Mouse (Mus musculus): ENCODE data around the gene Ppih.

Gene Ppih

DNA sequence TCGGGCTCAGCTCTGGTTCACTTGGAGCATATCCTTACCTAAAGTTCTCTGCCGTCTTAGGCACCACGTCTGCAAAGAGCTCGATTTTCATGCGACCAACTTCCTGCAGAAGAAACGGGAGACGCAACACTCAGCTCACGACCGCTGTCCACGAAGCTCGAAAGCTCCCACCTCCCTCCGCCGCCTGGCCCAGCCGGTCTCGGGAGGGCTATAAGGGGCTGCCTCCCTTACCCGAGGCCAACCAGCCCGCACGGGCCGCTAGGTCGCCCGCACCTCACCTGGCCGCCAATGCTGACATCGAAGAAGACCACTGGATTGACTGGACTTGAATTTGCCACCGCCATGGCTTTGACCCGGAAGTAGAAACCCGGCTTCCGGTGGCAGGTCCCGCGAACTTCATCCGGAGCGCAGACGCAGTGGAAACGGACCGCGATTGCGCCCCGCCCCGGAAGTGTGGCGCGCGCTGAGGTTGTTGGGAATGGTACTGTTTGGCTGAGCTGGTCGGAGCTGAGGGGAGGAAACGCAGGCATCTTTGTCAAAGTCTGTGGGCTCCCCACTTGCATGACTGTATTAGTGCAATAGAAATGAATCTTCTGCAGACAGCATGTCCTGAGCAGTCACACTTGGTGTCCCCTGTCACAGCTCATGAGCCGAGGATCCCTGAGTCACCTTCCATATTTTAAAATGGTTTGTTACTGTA lies at the start of gene Ppih:
Gene Ppih, minus strand, starts transcription at position 416 of the 700 bp plus-strand sequence.
- ATAC-seq (ENCODE audit: low TSS enrichment) = peak; percentile 100

DNA sequence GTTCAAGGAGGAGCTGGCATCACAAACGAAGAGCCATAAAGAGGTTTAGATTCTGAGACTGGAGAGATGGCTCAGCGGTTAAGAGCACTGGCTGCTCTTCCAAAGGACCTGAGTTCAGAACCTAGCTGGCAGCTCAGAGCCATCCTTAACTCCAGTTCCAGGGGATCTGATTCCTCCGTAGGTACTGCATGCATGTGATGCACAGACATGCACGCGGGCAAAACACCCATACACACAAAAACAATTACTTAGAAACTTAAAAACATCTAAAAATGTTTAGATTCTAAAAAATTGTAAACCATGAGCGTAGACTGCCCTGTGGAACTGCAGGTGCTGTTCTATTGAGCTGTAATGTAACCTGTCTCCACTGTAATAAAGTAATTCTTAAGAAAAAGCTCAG lies 49.1 kb upstream of the Ppih start:
- ATAC-seq (ENCODE audit: low TSS enrichment) = no peak

DNA sequence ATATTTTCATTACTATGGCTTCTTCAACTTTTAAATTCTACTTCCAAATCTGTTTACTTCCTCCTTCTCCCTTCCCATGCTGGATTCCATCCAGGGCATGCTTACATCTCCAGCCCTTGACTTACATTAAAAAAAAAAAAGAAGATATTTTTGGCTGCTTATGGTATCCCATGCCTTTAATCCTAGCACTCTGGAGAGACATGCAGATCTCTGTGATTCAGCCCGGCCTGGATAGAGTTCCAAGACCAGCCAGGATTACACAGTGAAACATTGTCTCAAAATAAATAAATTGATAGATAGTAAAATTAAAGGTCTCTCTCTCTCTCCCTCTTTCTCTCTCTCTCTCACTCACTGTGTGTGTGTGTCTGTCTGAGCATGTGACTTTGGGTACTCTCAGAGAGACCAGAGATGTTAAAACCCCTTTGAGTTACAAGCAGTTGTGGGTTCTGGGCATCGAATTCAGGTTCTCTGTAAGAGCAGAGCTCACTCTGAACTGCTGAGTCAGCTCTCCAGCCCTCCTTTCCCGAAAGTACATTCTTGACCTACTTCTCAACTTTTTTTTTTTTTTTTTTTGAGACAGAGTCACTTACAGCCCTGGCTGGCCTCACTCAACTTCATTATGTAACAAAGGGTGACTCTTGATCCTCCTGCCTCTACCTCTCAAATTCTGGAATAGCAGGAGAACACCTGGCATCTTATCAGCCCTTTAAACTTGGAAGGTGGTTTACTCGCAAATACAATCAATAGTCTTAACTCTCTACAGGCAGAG lies 46.6 kb upstream of the Ppih start:
- ATAC-seq (ENCODE audit: low TSS enrichment) = no peak

DNA sequence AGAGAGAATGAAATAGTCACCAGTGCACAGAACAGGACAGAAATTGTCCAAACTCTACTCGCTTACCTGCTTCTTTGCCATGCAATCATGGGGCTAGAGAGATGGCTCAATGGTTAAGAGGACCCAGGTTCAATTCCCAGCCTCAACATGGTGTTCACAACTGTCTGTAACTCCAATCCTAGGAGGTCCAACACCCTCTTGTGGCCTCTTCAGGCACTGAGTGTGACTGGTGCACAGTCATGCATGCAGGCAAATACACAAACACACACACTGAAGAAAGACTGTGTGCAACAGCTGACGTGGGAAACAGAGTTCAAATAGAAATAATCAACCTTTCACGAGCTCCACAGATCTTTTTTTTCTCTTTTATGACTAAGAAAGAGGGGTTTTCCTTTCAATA lies 41.9 kb upstream of the Ppih start:
- ATAC-seq (ENCODE audit: low TSS enrichment) = no peak

DNA sequence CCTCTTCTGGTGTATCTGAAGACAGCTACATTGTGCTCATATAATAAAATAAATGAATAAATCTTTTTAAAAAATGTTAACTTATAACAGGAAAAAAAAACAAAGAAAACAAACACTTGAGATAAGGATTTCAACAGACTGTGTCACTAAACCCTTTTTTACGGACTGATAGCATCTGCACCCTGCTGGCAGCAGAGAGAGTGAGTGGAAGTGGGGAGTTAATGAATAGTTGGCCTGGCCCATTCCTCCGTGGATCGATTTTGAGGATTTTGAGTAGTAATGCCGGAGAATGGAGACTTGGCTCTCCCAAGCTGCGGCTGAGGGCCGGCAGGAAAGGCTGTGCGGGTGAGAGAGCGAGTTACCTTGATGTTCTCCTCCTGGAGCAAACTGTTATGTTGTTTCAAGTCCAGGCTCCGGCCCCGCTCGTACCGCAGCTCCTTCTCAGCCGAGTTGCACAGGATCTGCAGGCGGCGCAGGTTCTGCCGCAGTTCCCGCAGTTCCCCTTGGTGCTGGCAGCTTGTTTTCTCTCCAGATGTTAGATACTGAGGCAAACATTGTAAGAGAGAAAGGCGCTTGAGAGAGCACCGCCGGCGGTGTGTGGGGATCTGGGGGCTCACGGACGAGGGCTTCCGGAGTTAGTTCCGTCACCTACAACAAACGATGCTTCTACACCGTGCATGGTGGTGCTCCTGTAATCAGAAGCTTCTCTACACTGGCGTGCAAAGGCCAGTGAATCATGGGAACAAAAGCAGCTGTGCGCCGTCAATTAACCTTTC lies 39.0 kb upstream of the Ppih start:
- peak; percentile 50; the same call in 1 of the 2 replicates for ATAC-seq (ENCODE audit: low TSS enrichment)

DNA sequence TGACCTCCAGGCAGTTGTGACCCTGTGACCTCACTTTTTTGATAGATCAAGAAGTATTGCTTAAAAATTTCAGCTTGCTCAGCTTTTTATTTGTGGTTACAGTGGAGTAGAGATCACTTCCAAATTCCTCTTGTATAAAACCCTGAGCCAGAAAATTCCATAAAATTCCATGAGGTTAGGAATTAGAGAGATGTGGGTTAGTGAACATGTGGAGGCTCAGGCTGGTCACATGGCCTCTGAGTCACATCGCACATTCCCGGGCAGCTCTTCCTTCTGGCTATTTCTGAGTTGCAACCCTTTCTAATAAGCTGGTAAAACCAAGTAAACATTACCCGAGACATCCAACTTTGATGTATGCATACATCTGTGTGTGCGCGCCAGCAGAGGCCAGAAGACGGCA lies 25.2 kb upstream of the Ppih start:
- no peak for ATAC-seq (ENCODE audit: low TSS enrichment)

DNA sequence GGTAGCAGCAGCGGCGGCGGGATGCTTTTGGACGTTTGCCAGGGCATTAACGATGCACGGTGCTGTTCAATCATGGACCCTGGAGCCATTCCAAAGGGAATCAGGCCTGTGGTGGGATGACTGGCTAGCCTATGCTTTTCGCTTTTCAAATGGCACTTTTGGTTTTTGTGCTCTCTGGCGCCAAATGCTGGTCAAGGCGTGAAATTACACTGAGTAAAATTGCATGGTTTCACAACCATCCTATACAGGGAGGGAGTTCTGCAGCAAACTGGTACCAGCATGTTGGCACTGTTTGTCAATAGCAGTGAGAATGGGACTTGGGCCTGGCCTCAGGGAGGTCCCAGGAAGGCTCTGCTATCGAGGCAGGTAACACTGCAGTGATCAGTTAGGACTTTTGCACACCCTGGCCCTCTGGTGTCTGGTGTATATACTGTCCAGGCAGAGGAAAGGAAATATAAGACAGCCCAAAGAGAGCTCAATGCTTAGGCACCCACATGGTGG lies 18.6 kb upstream of the Ppih start:
- peak; percentile 78 for ATAC-seq (ENCODE audit: low TSS enrichment)

DNA sequence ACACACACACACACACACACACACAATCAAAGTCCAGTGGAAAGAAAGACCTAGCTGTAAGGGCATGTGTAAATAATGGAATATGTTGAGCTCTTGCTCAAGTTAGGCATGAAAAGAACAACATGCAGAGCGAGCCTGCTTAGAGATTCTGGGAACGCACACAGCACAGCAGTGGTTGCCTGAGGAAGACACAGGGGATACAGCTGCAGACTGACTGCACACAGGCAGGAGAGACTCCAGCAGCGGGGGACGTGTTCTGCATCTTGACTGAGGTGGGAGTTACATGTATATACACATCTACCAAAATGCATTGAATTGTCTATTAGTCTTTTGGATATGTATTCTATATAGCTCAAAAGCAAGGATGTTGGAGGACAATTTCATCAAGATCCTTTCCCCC lies 18.1 kb upstream of the Ppih start:
- peak; percentile 59; the same call in 1 of the 2 replicates for ATAC-seq (ENCODE audit: low TSS enrichment)

DNA sequence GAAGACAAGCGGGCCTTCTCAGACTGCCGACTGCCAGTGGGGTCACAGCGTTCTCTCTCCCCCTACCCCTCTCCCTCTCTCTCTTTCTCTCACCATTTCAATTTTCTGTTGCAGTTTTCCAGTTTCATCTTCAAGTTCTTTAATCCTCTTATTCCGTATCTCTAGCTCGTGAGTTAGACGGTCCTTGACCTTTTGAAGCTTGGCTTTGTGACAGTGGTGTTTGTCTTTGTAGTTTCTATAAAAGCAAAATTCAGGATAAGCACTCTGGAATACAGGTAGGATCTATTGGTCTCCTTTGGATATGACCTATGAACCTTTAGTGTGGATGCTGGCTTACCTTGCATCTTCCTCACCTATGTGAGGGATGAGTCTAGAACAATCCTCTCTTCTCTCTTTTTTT lies 13.1 kb upstream of the Ppih start:
- no peak for ATAC-seq (ENCODE audit: low TSS enrichment)

DNA sequence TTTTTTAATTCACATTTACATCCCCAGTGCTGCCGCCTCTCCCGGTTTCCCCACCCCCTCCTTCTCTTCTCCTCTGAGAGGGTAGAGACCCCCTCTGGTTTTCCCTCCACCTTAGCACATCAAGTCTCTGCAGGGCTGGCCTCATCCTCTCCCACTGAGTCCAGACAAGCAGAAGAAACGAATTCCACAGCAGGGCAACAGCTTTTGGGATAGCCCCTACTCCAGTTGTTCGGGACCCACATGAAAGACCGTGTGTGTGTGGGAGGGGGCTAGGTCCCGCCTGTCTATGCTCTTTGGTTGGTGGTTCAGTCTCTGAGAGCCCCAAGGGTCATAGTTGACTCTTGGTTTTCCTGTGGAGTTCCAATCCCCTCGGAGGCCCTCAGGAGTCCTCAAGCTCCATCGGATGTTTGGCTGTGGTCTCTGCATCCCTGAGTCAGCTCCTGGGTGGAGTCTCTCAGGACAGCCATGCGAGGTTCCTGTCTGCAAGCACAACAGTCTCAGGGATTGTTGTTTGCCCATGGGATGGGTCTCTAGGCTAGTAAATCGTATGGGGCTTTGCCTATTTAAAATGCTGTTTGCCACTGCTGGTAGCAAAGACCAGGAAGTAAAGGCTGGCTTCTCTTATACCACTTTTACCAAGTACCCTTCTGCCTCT lies 677 bp upstream of the Ppih start:
- peak; percentile 11; the same call in 1 of the 2 replicates for ATAC-seq (ENCODE audit: low TSS enrichment)

DNA sequence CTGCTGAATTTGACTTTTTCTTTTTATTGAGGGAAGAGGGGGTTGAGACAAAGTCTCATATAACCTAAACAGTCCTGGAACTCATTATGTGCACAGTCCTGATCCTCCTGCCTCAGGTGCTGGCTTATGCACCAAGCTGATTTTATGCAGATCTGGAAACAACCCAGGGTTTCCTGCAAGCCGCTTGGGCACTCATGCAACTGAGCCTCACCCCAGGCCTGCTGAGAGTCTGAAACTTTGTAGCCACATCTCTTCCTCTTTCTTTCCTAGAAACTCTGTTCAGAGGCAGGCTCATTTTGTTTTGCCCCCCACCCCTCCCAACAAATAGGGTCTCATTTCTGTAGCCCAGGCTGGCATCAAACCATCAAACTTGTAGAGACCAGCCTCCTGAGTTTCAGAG lies 6.6 kb downstream of the Ppih start:
- ATAC-seq (ENCODE audit: low TSS enrichment) = no peak

DNA sequence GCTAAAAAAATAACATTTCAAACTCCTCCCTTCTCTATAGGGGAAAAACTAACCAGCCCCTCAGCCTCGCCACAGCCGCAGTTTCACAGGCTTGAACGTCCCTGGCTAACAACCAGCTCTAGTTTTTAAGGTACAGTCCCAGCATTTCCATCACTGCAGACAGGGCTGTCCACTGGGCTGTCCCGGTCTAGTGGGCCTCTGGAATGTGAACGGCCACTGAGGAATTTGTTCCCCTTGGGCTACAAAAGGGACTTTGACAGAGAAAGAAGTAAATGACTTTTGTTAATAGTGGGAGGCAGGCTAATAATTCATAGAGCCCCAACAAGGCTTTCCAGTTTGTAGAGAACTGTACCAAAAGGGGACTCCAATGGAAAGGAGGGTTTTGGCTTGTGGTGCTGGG lies 14.9 kb downstream of the Ppih start:
- no peak for ATAC-seq (ENCODE audit: low TSS enrichment)

DNA sequence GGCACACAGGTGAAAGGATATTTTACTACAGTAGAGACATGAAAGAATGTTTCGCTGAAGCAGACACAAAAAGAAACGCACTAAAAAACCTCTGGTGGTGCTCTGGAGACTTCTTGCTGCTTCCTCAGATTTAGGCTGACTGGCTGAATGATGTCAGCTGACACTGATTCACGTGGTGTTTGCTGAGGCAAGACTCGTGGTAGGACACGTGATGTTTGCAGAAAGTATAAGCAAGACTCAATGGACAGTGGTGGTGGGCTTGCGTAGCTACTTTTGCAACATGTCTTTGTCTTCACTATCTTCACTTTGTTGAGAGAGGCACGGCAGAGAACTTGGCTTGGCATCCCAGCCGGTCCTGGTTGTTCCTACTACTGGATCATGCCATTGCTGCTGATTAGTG lies 17.1 kb downstream of the Ppih start:
- no peak for ATAC-seq (ENCODE audit: low TSS enrichment)

DNA sequence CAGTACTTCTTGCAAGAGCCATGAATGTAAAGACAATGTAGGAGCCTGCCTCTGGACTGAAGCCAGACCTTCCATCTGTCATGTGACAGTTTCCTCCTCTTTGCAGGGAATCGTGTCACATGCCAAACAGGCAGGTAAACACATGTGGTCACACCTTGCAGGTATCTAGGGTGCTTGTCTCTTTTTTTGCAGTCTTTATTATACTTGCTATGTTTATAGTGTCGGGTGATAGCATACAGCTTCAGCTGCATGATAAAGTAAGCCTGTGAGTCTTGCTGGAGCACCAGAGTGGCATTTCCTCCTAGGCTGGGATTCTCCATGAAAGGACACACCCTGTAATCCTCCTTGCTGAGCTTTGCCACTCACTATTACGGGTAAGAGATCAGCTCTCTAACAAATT lies 18.6 kb downstream of the Ppih start:
- ATAC-seq (ENCODE audit: low TSS enrichment) = no peak

DNA sequence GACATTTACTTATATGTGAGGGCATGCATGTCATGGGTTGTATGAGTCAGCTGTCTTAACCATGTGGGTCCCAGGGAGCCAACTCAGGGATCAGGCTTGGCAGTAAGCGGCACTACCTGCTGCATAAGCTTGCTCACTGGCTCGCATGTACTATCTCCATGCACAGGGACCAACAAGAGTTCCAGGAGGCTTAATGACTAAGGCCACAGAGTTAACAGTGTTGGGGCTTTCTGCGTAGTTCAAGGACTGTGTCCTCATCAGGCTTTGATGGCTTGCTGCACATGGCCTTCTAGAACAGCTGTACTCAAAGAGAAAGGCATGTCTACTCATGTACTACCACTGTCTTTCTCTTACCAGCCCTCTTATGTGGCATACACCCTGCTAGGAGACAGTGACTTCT lies 19.6 kb downstream of the Ppih start:
- no peak for ATAC-seq (ENCODE audit: low TSS enrichment)

DNA sequence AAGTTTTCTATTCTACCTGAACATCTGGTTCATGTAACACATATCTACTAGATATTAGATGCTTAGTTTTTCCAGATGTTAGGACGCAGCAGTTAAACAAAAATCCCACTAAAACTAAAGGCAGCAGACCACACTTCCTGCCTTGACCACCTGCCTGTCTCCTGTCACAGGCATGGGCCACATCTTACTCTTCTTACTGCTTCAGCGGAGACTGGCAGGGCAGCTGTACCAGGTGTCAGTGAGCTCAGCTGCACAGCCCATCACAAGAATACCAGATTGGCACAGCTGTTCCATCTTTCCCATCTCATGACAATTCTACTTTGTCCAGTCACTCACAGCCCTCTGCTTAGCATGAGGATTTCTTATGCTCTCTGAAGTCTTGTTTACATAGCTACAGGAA lies 23.0 kb downstream of the Ppih start:
- ATAC-seq (ENCODE audit: low TSS enrichment) = no peak

DNA sequence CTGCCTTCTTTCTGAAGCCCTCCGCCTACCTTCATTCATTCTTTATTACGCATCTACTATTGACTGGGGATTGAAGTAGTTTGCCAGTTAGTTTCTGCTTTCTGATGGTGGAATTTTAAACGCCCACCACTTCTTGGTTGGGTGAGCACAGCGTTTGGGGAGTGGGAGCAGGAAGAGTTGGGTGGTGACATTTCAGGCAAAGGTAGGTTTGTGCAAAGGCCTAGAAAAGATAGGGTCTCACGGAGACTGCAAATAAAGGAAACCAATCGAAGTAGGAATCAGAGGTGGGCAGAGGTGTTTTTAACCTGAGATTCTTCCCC lies 25.3 kb downstream of the Ppih start:
- ATAC-seq (ENCODE audit: low TSS enrichment) = no peak

DNA sequence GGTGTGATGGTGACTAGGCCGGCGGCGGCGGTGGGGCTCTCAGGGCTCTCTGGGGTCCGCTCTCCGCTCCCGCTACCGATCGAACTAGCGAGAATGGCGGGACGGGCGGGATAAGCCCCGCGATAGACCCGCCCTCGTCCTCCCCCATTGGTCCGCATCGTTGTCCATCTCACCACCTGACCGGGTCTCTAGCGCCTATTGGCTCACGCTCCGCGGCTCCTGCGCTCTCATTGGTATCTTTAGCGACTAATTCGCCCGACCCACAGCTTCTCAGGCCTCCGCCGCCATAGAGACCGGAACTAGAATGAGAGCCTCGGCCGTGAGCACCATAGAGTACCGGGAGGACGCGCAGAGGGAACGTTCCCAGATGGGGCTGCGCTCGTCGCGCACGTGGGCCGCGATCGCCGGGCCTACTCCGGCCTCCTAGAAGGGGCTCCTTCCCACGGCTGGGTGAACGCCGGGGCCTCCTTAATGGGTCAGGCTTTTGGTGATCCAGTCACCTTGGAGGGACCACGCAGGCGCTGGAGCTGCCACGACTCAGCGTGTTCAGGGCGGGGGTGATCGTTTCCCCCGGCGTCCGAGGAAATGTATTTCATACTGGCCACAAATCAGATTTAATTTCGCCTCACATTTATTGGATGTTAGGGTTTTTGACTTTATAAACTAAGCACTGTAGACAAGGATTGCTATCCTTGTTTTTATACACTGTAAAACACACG lies 25.8 kb downstream of the Ppih start, which contains the start of gene Ybx1:
Gene Ybx1, minus strand, starts transcription at position 190 of the 719 bp plus-strand sequence.
- peak; percentile 99 for ATAC-seq (ENCODE audit: low TSS enrichment)

DNA sequence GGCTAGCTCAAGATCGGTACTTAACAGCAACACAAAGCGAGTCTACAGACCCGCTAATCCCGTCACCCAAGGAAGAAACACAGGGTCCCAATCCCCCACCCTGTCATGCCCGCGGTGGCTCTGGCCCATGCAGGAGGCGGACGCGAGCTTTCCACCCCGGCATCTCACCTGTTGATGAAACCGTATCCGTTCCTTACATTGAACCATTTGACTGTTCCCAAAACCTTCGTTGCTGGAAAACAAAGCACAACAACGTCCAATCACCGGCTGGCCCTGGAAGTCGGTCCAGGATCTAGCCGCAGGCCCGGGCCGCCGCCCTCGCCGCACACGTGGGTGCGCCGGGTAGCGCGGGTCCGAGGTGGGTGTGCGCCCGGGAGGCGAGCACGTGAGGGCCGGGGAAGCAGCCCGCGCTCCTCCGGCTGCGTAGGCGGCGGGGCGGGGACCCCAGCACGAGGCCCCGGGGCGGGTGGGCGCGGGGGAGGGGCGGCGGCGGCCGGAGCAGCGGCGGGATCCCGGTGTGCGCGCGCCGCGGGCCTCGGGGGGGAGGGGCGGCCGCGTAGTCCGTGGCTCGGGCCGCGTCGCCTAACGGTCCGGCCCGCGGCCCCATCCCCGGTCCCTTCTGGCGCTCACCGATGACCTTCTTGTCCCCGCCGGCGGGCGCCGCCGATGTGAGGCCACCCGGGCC lies 26.6 kb downstream of the Ppih start:
- ATAC-seq (ENCODE audit: low TSS enrichment) = no peak

DNA sequence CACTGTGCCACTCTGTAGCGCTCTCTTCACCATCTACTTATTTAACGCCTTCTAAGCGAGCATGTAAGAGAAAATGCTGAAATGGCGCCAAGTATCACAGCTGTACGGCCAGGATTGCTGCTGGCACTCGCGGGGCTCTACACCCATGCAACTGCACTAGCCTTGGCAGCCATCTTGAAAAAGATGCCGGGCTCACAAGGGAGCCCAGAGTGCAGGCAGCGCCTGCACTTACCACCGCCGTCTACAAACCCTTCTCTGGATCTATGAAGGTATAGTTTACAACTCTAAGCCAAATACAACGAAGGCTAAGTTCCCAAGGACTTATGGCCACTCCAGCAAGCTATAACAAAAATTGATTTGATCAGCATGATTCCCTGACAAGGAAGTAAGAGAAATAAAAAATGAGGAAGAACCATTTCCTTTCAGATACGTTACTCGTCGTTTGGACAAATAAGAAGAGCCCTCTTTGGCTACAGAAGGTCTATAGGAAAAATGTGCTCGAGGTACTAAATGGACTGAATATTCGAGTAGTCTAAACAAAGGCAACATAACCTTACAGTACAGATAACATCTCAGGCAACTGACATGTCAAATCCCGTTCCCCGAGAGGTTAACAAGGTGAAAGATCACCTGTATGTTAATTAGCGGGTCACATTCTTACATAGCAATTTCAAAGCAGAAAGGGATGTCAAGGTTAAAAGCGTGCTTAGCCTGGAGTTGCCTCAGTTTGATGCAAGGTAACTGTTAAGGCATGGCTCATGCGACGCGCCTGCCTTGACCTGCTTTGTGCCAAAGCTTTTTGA lies 27.4 kb downstream of the Ppih start:
- peak; percentile 29; the same call in 1 of the 2 replicates for ATAC-seq (ENCODE audit: low TSS enrichment)

All from frontal cortex, adult (tissue).